Mouse (Mus musculus): ENCODE data around the gene Rpa1. TPM values are rescaled to one million over a fixed set of nuclear protein-coding genes. Genes with fewer than 3 reads are reported as not detected.
A peak's percentile ranks its signal among the peaks of the same experiment; 100 is the strongest.
"Not testable (repeated sequence)": the region's sequence is repeated elsewhere in the genome, so short reads cannot be mapped to it uniquely, and the experiment has no call there.

The Rpa1 gene
- polyA plus RNA-seq, 3 experiments from 2014 or later = 199 to 296 (median 217) TPM

- ATAC-seq = peak; percentile 4
These were observed 28.9 kb downstream of the Rpa1 start for GRCm38 (mm10) chr11:75319246-75319645.

- ATAC-seq = peak; percentile 85
These were observed 29.5 kb downstream of the Rpa1 start for GRCm38 (mm10) chr11:75318351-75319221.

GRCm38 (mm10) chr11:75313834-75314233, 34.3 kb downstream of the Rpa1 start:
- no peak for ATAC-seq

- no peak for ATAC-seq
These were observed 36.4 kb downstream of the Rpa1 start for GRCm38 (mm10) chr11:75311751-75312150.

GRCm38 (mm10) chr11:75310813-75311212, 37.3 kb downstream of the Rpa1 start:
- ATAC-seq = no peak

- no peak for ATAC-seq
These were observed 39.5 kb downstream of the Rpa1 start for GRCm38 (mm10) chr11:75308650-75309049.

GRCm38 (mm10) chr11:75304797-75305196, 43.3 kb downstream of the Rpa1 start:
- no peak for ATAC-seq

GRCm38 (mm10) chr11:75300954-75301353, 47.2 kb downstream of the Rpa1 start:
- no peak for ATAC-seq

- ATAC-seq = no peak
These were observed 48.3 kb downstream of the Rpa1 start for GRCm38 (mm10) chr11:75299786-75300185.

- ATAC-seq = no peak
These were observed 49.6 kb downstream of the Rpa1 start for GRCm38 (mm10) chr11:75298491-75298890.

- ATAC-seq = no peak
These were observed 50.5 kb downstream of the Rpa1 start for GRCm38 (mm10) chr11:75297631-75298030.

GRCm38 (mm10) chr11:75296406-75297005, 51.6 kb downstream of the Rpa1 start:
- ATAC-seq = no peak

GRCm38 (mm10) chr11:75295534-75295933, 52.6 kb downstream of the Rpa1 start:
- ATAC-seq = not testable (repeated sequence)

- no peak for ATAC-seq
These were observed 53.3 kb downstream of the Rpa1 start for GRCm38 (mm10) chr11:75294862-75295261.

GRCm38 (mm10) chr11:75293852-75294361, 54.2 kb downstream of the Rpa1 start:
- no peak for ATAC-seq

- no peak for ATAC-seq
These were observed 55.8 kb downstream of the Rpa1 start for GRCm38 (mm10) chr11:75292281-75292680.

GRCm38 (mm10) chr11:75291389-75292215, 56.5 kb downstream of the Rpa1 start:
- ATAC-seq = no peak

GRCm38 (mm10) chr11:75290566-75291271, 57.4 kb downstream of the Rpa1 start:
- peak; percentile 72 for ATAC-seq

- no peak for ATAC-seq
These were observed 59.0 kb downstream of the Rpa1 start for GRCm38 (mm10) chr11:75289120-75289519.

- ATAC-seq = no peak
These were observed 59.6 kb downstream of the Rpa1 start for GRCm38 (mm10) chr11:75288517-75288916.

- ATAC-seq = no peak
These were observed 60.2 kb downstream of the Rpa1 start for GRCm38 (mm10) chr11:75287940-75288339.

- no peak for ATAC-seq
These were observed 61.3 kb downstream of the Rpa1 start for GRCm38 (mm10) chr11:75286868-75287267.
